Mouse (Mus musculus): ENCODE results near the gene Rftn1.

Rftn1 gene

GRCm38 (mm10) chr17:49981591-49981990 is 208.9 kb downstream of the Rftn1 start:
- DNase-seq (ENCODE audit: low read depth): no peak

- DNase-seq (ENCODE audit: low read depth): no peak
These were observed 210.7 kb downstream of the Rftn1 start for GRCm38 (mm10) chr17:49979761-49980285.

GRCm38 (mm10) chr17:49977424-49977790 is 213.1 kb downstream of the Rftn1 start:
- no peak for DNase-seq (ENCODE audit: low read depth)

- DNase-seq (ENCODE audit: low read depth): no peak
These were observed 213.6 kb downstream of the Rftn1 start for GRCm38 (mm10) chr17:49976678-49977423.

GRCm38 (mm10) chr17:49975481-49975880 is 215.0 kb downstream of the Rftn1 start:
- DNase-seq (ENCODE audit: low read depth): no peak

GRCm38 (mm10) chr17:49974996-49975395 is 215.5 kb downstream of the Rftn1 start:
- no peak for DNase-seq (ENCODE audit: low read depth)

GRCm38 (mm10) chr17:49972164-49972563 is 218.3 kb downstream of the Rftn1 start:
- no peak for DNase-seq (ENCODE audit: low read depth)

GRCm38 (mm10) chr17:49971057-49971456 is 219.4 kb downstream of the Rftn1 start:
- no peak for DNase-seq (ENCODE audit: low read depth)

- peak; percentile 58 for DNase-seq (ENCODE audit: low read depth)
These were observed 221.8 kb downstream of the Rftn1 start for GRCm38 (mm10) chr17:49968467-49969207.

GRCm38 (mm10) chr17:49965846-49966762 is 224.4 kb downstream of the Rftn1 start:
- no peak for DNase-seq (ENCODE audit: low read depth)

GRCm38 (mm10) chr17:49965035-49965434 is 225.4 kb downstream of the Rftn1 start:
- no peak for DNase-seq (ENCODE audit: low read depth)

- no peak for DNase-seq (ENCODE audit: low read depth)
These were observed 226.0 kb downstream of the Rftn1 start for GRCm38 (mm10) chr17:49964471-49964870.

- DNase-seq (ENCODE audit: low read depth): no peak
These were observed 231.5 kb downstream of the Rftn1 start for GRCm38 (mm10) chr17:49959021-49959420.

- no peak for DNase-seq (ENCODE audit: low read depth)
These were observed 238.4 kb downstream of the Rftn1 start for GRCm38 (mm10) chr17:49951856-49952607.

- DNase-seq (ENCODE audit: low read depth): peak; percentile 75
These were observed 239.0 kb downstream of the Rftn1 start for GRCm38 (mm10) chr17:49951491-49951855.

- peak; percentile 27 for DNase-seq (ENCODE audit: low read depth)
These were observed 247.8 kb downstream of the Rftn1 start for GRCm38 (mm10) chr17:49942674-49943073.

All from c-Kit-positive CD71-positive TER-119-negative erythroid progenitor cells, embryonic 14.5 days (primary cell).